ENCODE assay signal across 22 mouse cellular contexts in genomic region chr14:119451594-119451993, GRCm38 (mm10).
"Had no signal": no experiment of that assay in that cellular context is flagged by ENCODE, and none has a peak within 500 bp of the region (broad histone marks: within the 10 kb centered on the region; RNA-seq: fewer than 3 reads in every experiment).

No protein-coding gene starts in this region.

- DNase-seq: kidney, adult 11 months; kidney, adult 8-10 months; kidney, postnatal 10 days; kidney, postnatal 36 days; layer of hippocampus, postnatal 36 days; liver, embryonic 13.5 days; lung, adult 2 months; lung, postnatal 14 days; lung, postnatal 4 days; right cerebral cortex, adult 18-20 months; right cerebral cortex, postnatal 14 days; right cerebral cortex, postnatal 4 days; thymus, adult 2 months; thymus, postnatal 14 days had no signal

- H3K4me2 ChIP-seq: kidney, embryonic 15.5 days; liver, embryonic 13.5 days; midbrain, embryonic 13.5 days; neural tube, embryonic 12.5 days; neural tube, embryonic 15.5 days had no signal

- H3K9ac ChIP-seq: kidney, embryonic 15.5 days; liver, embryonic 13.5 days; midbrain, embryonic 13.5 days; neural tube, embryonic 12.5 days; neural tube, embryonic 15.5 days had no signal

- H3K9me3 ChIP-seq: kidney, embryonic 15.5 days; liver, embryonic 13.5 days; midbrain, embryonic 10.5 days; midbrain, embryonic 13.5 days; neural tube, embryonic 12.5 days; neural tube, embryonic 15.5 days had no signal

- ATAC-seq: midbrain, embryonic 13.5 days had no signal

- H3K4me3 ChIP-seq: kidney, embryonic 15.5 days; left cerebral cortex, adult 2 months; liver, embryonic 13.5 days; megakaryocyte, embryonic 14.5 days; midbrain, embryonic 10.5 days; midbrain, embryonic 13.5 days; neural tube, embryonic 12.5 days; neural tube, embryonic 15.5 days had no signal

- H3K27me3 ChIP-seq: kidney, embryonic 15.5 days; liver, embryonic 13.5 days; megakaryocyte, embryonic 14.5 days; midbrain, embryonic 13.5 days; neural tube, embryonic 12.5 days; neural tube, embryonic 15.5 days had no signal

- H3K4me1 ChIP-seq: kidney, embryonic 15.5 days; liver, embryonic 13.5 days; megakaryocyte, embryonic 14.5 days; neural tube, embryonic 12.5 days; neural tube, embryonic 15.5 days had no signal

- H3K36me3 ChIP-seq: kidney, embryonic 15.5 days; liver, embryonic 13.5 days; midbrain, embryonic 10.5 days; midbrain, embryonic 13.5 days; neural tube, embryonic 12.5 days; neural tube, embryonic 15.5 days had no signal

- H3K27ac ChIP-seq: kidney, embryonic 15.5 days; left cerebral cortex, adult 2 months; liver, embryonic 13.5 days; midbrain, embryonic 10.5 days; midbrain, embryonic 13.5 days; neural tube, embryonic 12.5 days; neural tube, embryonic 15.5 days; stomach, postnatal 0 days had no signal
